Mouse (Mus musculus): Measurements from ENCODE around the gene Xirp1. TPM values are rescaled to one million over a fixed set of nuclear protein-coding genes. Genes with fewer than 3 reads are reported as not detected.

Gene Xirp1
- total RNA-seq, 2 experiments from 2014 or later: 105 to 112 TPM

GRCm38 (mm10) chr9:119985881-119986574 is 37.4 kb downstream of the Xirp1 start:
- DNase-seq: no peak

- DNase-seq: no peak
Observed at GRCm38 (mm10) chr9:119984536-119985011, 38.8 kb downstream of the Xirp1 start, which contains the start of gene Csrnp1. Csrnp1 (minus strand) TSS chr9:119984658.

GRCm38 (mm10) chr9:119983585-119984535 is 39.5 kb downstream of the Xirp1 start:
- peak; percentile 93 for DNase-seq

- DNase-seq: peak; percentile 67
Observed at GRCm38 (mm10) chr9:119982956-119983551, 40.3 kb downstream of the Xirp1 start.

- peak; percentile 63 for DNase-seq
Observed at GRCm38 (mm10) chr9:119982241-119982811, 41.1 kb downstream of the Xirp1 start.

GRCm38 (mm10) chr9:119981183-119982179 is 41.9 kb downstream of the Xirp1 start:
- peak; percentile 81 for DNase-seq

- DNase-seq: no peak
Observed at GRCm38 (mm10) chr9:119980770-119981182, 42.6 kb downstream of the Xirp1 start.

GRCm38 (mm10) chr9:119979749-119980148 is 43.6 kb downstream of the Xirp1 start:
- no peak for DNase-seq

- DNase-seq: no peak
Observed at GRCm38 (mm10) chr9:119978811-119979441, 44.5 kb downstream of the Xirp1 start.

- DNase-seq: no peak
Observed at GRCm38 (mm10) chr9:119978151-119978810, 45.1 kb downstream of the Xirp1 start.

GRCm38 (mm10) chr9:119977557-119978060 is 45.8 kb downstream of the Xirp1 start:
- DNase-seq: no peak

GRCm38 (mm10) chr9:119976704-119977556 is 46.5 kb downstream of the Xirp1 start:
- DNase-seq: no peak

- DNase-seq: no peak
Observed at GRCm38 (mm10) chr9:119975286-119975685, 48.1 kb downstream of the Xirp1 start.

GRCm38 (mm10) chr9:119974609-119975008 is 48.8 kb downstream of the Xirp1 start:
- DNase-seq: no peak

GRCm38 (mm10) chr9:119973869-119974520 is 49.4 kb downstream of the Xirp1 start:
- DNase-seq: no peak

GRCm38 (mm10) chr9:119973281-119973680 is 50.1 kb downstream of the Xirp1 start:
- no peak for DNase-seq

- peak; percentile 81 for DNase-seq
Observed at GRCm38 (mm10) chr9:119972582-119972981, 50.8 kb downstream of the Xirp1 start.

- no peak for DNase-seq
Observed at GRCm38 (mm10) chr9:119972166-119972565, 51.2 kb downstream of the Xirp1 start.

Measured in gastrocnemius, postnatal 25 days (tissue).